Mouse (Mus musculus): Measurements from ENCODE around the gene Myo16.

GRCm38 (mm10) chr8:10413881-10414280, 260.2 kb downstream of the Myo16 start:
- no peak for TF ChIP-seq CTCF (IDR thresholded peaks at IDR 0.05; ENCODE audit: control insufficient read depth, insufficient read depth, insufficient replicate concordance, low read depth, low read length)
- no peak for TF ChIP-seq POLR2A (IDR thresholded peaks at IDR 0.05; ENCODE audit: control insufficient read depth, low read depth, low read length)

Data from testis, adult 2 months (tissue).